Mouse (Mus musculus): ENCODE data around the gene Gpkow.
"Not testable (repeated sequence)": the region's sequence is repeated elsewhere in the genome, so short reads cannot be mapped to it uniquely, and the experiment has no call there.

Gene Gpkow

DNA sequence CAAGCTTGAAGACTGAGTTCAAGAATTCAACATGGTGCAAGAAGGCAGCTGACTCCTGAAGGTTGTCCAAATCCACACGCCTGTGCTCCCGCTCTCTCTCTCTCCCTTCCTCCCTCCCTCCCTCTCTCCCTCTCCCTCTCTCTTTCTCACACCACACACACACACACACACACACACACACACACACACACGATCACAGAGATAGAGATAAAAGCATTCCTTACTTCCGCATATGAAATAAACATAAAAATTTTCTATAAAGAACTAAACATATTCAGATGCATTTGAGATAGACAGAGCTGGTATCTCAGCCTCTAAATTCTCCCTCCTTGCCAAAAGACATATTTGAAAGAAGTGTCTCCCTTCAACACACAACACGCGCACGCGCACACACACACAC, 48.5 kb downstream of the Gpkow start:
- DNase-seq (ENCODE audit: low read depth, low spot score) = no peak

DNA sequence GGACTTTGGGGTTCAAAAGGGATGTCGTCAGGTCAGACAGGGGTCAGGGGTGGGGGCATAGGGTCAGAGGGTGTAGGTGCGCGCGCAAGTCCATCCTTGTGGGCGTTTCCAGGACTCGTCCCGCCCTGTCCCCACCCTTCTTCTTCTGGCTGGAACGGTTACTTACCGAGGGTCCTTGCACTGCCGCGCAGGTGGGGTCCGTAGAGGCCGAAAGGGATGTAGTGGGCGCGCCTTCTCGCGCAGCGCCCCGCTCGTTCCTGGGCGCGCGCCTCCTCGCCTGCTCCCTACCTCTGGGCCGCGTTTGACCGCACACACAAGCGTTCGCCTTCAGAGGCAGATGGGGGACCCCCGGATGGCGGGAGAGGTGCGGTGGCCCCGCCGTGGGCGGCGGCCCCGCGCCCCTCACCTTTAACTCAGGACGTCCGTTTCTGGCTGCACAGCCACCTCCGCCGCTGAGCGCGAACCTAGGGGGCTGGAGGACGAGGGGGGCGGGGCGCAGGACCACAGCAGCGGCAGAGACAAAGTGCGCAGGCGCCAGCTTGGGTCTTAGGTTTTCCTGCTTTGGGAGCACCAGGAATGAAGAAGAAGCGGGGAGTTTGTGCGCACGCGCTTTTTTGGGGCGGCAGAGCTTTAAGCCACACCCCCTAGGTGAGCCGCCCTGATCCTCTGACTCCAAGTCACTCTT, 53.6 kb downstream of the Gpkow start, which contains the start of gene Ccdc120:
TSS of gene Ccdc120 (minus strand) at position 474 of the 685 bp plus-strand sequence.
- DNase-seq (ENCODE audit: low read depth, low spot score) = peak; percentile 95

DNA sequence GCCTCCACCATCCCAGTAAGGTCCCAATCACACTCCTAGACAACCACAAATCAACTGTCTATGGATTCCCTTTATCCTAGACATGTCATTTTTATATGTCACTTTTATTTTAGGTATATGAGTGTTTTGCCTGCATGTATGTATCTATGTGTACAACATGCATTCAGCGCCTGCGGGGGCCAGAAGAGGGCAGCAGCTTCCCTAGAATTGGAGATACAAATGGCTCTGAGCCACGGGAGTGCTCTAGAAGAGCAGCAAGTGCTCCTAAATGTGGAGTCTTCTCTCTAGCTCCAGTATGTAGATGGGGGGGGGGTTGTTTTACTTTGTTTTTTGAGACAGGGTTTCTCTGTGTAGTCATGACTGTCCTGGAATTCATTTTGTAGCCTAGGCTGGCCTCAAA, 56.7 kb downstream of the Gpkow start:
- DNase-seq (ENCODE audit: low read depth, low spot score) = not testable (repeated sequence)
